Mouse (Mus musculus): Measurements from ENCODE around the gene Qpct. TPM values are rescaled to one million over a fixed set of nuclear protein-coding genes. Genes with fewer than 3 reads are reported as not detected.
"Not testable (repeated sequence)": the region's sequence is repeated elsewhere in the genome, so short reads cannot be mapped to it uniquely, and the experiment has no call there.

The Qpct gene
- polyA plus RNA-seq, 1 experiment from 2014 or later: 24.8 TPM

GRCm38 (mm10) chr17:79091710-79092109 is 40.0 kb downstream of the Qpct start:
- WGBS: 21% methylated on average over 1 of the region's 1 CpGs
- Histone ChIP-seq H3K36me3 (ENCODE audit: control insufficient read depth, insufficient read depth) (no peaks in the 10 kb centered on the region), H3K27me3 (ENCODE audit: control insufficient read depth, insufficient read depth, low read length) (no peaks in the 10 kb centered on the region), H3K4me3 (ENCODE audit: low read length) (no peak overlapping the region), H3K4me2 (ENCODE audit: low read depth, low read length) (no peak overlapping the region), H3K27ac (ENCODE audit: low read length) (peak overlapping the region; percentile 27; the same call in 1 of the 2 replicates), H3K9ac (ENCODE audit: low read length) (no peak overlapping the region), H3K4me1 (ENCODE audit: control insufficient read depth, insufficient read depth, low read length) (peaks cover 13% of the 10 kb centered on the region), H3K9me3 (replicated peaks; ENCODE audit: control insufficient read depth, low read length) (no peaks in the 10 kb centered on the region)
- ATAC-seq (replicated peaks; ENCODE audit: extremely low read depth, insufficient read depth, low FRiP score): no peak

GRCm38 (mm10) chr17:79093286-79093975 is 41.7 kb downstream of the Qpct start:
- Histone ChIP-seq H3K36me3 (ENCODE audit: control insufficient read depth, insufficient read depth) (no peaks in the 10 kb centered on the region), H3K27me3 (ENCODE audit: control insufficient read depth, insufficient read depth, low read length) (no peaks in the 10 kb centered on the region), H3K4me2 (ENCODE audit: low read depth, low read length) (no peak overlapping the region), H3K9me3 (replicated peaks; ENCODE audit: control insufficient read depth, low read length) (no peaks in the 10 kb centered on the region), H3K9ac (ENCODE audit: low read length) (no peak overlapping the region), H3K4me1 (ENCODE audit: control insufficient read depth, insufficient read depth, low read length) (peaks cover 13% of the 10 kb centered on the region), H3K27ac (ENCODE audit: low read length) (no peak overlapping the region), H3K4me3 (ENCODE audit: low read length) (no peak overlapping the region)
- WGBS: 66% methylated on average over 5 of the region's 5 CpGs
- ATAC-seq (replicated peaks; ENCODE audit: extremely low read depth, insufficient read depth, low FRiP score): no peak

- ATAC-seq (replicated peaks; ENCODE audit: extremely low read depth, insufficient read depth, low FRiP score): no peak
- peaks cover 13% of the 10 kb centered on the region for H3K4me1 ChIP-seq (ENCODE audit: control insufficient read depth, insufficient read depth, low read length)
- no peaks in the 10 kb centered on the region for H3K36me3 ChIP-seq (ENCODE audit: control insufficient read depth, insufficient read depth)
- H3K27me3 ChIP-seq (ENCODE audit: control insufficient read depth, insufficient read depth, low read length): no peaks in the 10 kb centered on the region
- H3K9me3 ChIP-seq (replicated peaks; ENCODE audit: control insufficient read depth, low read length): no peaks in the 10 kb centered on the region
- WGBS: 69% methylated on average over 2 of the region's 2 CpGs
- H3K27ac ChIP-seq (ENCODE audit: low read length): no peak overlapping the region
- no peak overlapping the region for H3K4me3 ChIP-seq (ENCODE audit: low read length)
- H3K4me2 ChIP-seq (ENCODE audit: low read depth, low read length): no peak overlapping the region
- no peak overlapping the region for H3K9ac ChIP-seq (ENCODE audit: low read length)
These were observed 43.9 kb downstream of the Qpct start for GRCm38 (mm10) chr17:79095624-79096023.

- WGBS: 66% methylated on average over 4 of the region's 4 CpGs
- Histone ChIP-seq H3K27ac (ENCODE audit: low read length) (no peak overlapping the region), H3K4me1 (ENCODE audit: control insufficient read depth, insufficient read depth, low read length) (no peaks in the 10 kb centered on the region), H3K4me3 (ENCODE audit: low read length) (no peak overlapping the region), H3K27me3 (ENCODE audit: control insufficient read depth, insufficient read depth, low read length) (no peaks in the 10 kb centered on the region), H3K9me3 (replicated peaks; ENCODE audit: control insufficient read depth, low read length) (no peaks in the 10 kb centered on the region), H3K36me3 (ENCODE audit: control insufficient read depth, insufficient read depth) (no peaks in the 10 kb centered on the region), H3K4me2 (ENCODE audit: low read depth, low read length) (no peak overlapping the region), H3K9ac (ENCODE audit: low read length) (no peak overlapping the region)
- ATAC-seq (replicated peaks; ENCODE audit: extremely low read depth, insufficient read depth, low FRiP score): no peak
These were observed 48.2 kb downstream of the Qpct start for GRCm38 (mm10) chr17:79099866-79100265.

- no peak overlapping the region for H3K9ac ChIP-seq (ENCODE audit: low read length)
- ATAC-seq (replicated peaks; ENCODE audit: extremely low read depth, insufficient read depth, low FRiP score): no peak
- no peaks in the 10 kb centered on the region for H3K9me3 ChIP-seq (replicated peaks; ENCODE audit: control insufficient read depth, low read length)
- no peaks in the 10 kb centered on the region for H3K27me3 ChIP-seq (ENCODE audit: control insufficient read depth, insufficient read depth, low read length)
- H3K4me3 ChIP-seq (ENCODE audit: low read length): no peak overlapping the region
- no peak overlapping the region for H3K27ac ChIP-seq (ENCODE audit: low read length)
- WGBS: 80% methylated on average over 6 of the region's 6 CpGs
- H3K36me3 ChIP-seq (ENCODE audit: control insufficient read depth, insufficient read depth): no peaks in the 10 kb centered on the region
- H3K4me1 ChIP-seq (ENCODE audit: control insufficient read depth, insufficient read depth, low read length): no peaks in the 10 kb centered on the region
- H3K4me2 ChIP-seq (ENCODE audit: low read depth, low read length): no peak overlapping the region
These were observed 56.5 kb downstream of the Qpct start for GRCm38 (mm10) chr17:79108238-79108637.

GRCm38 (mm10) chr17:79109576-79109975 is 57.9 kb downstream of the Qpct start:
- Histone ChIP-seq H3K9me3 (replicated peaks; ENCODE audit: control insufficient read depth, low read length) (no peaks in the 10 kb centered on the region), H3K27ac (ENCODE audit: low read length) (no peak overlapping the region), H3K27me3 (ENCODE audit: control insufficient read depth, insufficient read depth, low read length) (no peaks in the 10 kb centered on the region), H3K4me1 (ENCODE audit: control insufficient read depth, insufficient read depth, low read length) (no peaks in the 10 kb centered on the region), H3K4me3 (ENCODE audit: low read length) (no peak overlapping the region), H3K36me3 (ENCODE audit: control insufficient read depth, insufficient read depth) (no peaks in the 10 kb centered on the region), H3K4me2 (ENCODE audit: low read depth, low read length) (no peak overlapping the region), H3K9ac (ENCODE audit: low read length) (no peak overlapping the region)
- 61% methylated on average over 9 of the region's 9 CpGs for WGBS
- ATAC-seq (replicated peaks; ENCODE audit: extremely low read depth, insufficient read depth, low FRiP score): no peak

GRCm38 (mm10) chr17:79110936-79111348 is 59.2 kb downstream of the Qpct start:
- Histone ChIP-seq H3K9me3 (replicated peaks; ENCODE audit: control insufficient read depth, low read length) (no peaks in the 10 kb centered on the region), H3K27me3 (ENCODE audit: control insufficient read depth, insufficient read depth, low read length) (no peaks in the 10 kb centered on the region), H3K36me3 (ENCODE audit: control insufficient read depth, insufficient read depth) (no peaks in the 10 kb centered on the region), H3K27ac (ENCODE audit: low read length) (no peak overlapping the region), H3K9ac (ENCODE audit: low read length) (no peak overlapping the region), H3K4me3 (ENCODE audit: low read length) (no peak overlapping the region), H3K4me1 (ENCODE audit: control insufficient read depth, insufficient read depth, low read length) (no peaks in the 10 kb centered on the region), H3K4me2 (ENCODE audit: low read depth, low read length) (no peak overlapping the region)
- ATAC-seq (replicated peaks; ENCODE audit: extremely low read depth, insufficient read depth, low FRiP score): no peak; the same call in 1 of the 2 replicates
- 16% methylated on average over 5 of the region's 5 CpGs for WGBS

GRCm38 (mm10) chr17:79115248-79115647 is 63.5 kb downstream of the Qpct start:
- WGBS: 53% methylated on average over 9 of the region's 9 CpGs
- not testable (repeated sequence) for ATAC-seq (replicated peaks; ENCODE audit: extremely low read depth, insufficient read depth, low FRiP score); H3K9ac ChIP-seq (ENCODE audit: low read length); H3K27me3 ChIP-seq (ENCODE audit: control insufficient read depth, insufficient read depth, low read length); H3K4me1 ChIP-seq (ENCODE audit: control insufficient read depth, insufficient read depth, low read length); H3K4me2 ChIP-seq (ENCODE audit: low read depth, low read length); H3K4me3 ChIP-seq (ENCODE audit: low read length); H3K36me3 ChIP-seq (ENCODE audit: control insufficient read depth, insufficient read depth); H3K27ac ChIP-seq (ENCODE audit: low read length); H3K9me3 ChIP-seq (replicated peaks; ENCODE audit: control insufficient read depth, low read length)

GRCm38 (mm10) chr17:79119066-79119465 is 67.4 kb downstream of the Qpct start:
- H3K36me3 ChIP-seq (ENCODE audit: control insufficient read depth, insufficient read depth): no peaks in the 10 kb centered on the region
- H3K4me2 ChIP-seq (ENCODE audit: low read depth, low read length): no peak overlapping the region
- H3K27me3 ChIP-seq (ENCODE audit: control insufficient read depth, insufficient read depth, low read length): no peaks in the 10 kb centered on the region
- H3K4me3 ChIP-seq (ENCODE audit: low read length): no peak overlapping the region
- H3K9ac ChIP-seq (ENCODE audit: low read length): no peak overlapping the region
- no peaks in the 10 kb centered on the region for H3K4me1 ChIP-seq (ENCODE audit: control insufficient read depth, insufficient read depth, low read length)
- H3K27ac ChIP-seq (ENCODE audit: low read length): no peak overlapping the region
- H3K9me3 ChIP-seq (replicated peaks; ENCODE audit: control insufficient read depth, low read length): 0 out of 2 replicates have a peak, but pooled peaks cover 2% of the 10 kb centered on the region
- 80% methylated on average over 1 of the region's 1 CpGs for WGBS
- ATAC-seq (replicated peaks; ENCODE audit: extremely low read depth, insufficient read depth, low FRiP score): no peak
